Mouse (Mus musculus): ENCODE results near the gene Ppp1r13l.

- TF ChIP-seq POLR2A (IDR thresholded peaks at IDR 0.05; ENCODE audit: borderline replicate concordance, low read depth, low read length) (no peak), CTCF (IDR thresholded peaks at IDR 0.05; ENCODE audit: low read depth, low read length) (no peak)
Measured at GRCm38 (mm10) chr7:19332709-19333352, 26.7 kb upstream of the Ppp1r13l start.

Measured in bone marrow macrophage, adult 2 months (primary cell).